In genomic region chr11:32226124-32226871, GRCm38 (mm10) we compare ENCODE assay signal across 7 mouse cellular contexts. TPM values are rescaled to one million over a fixed set of nuclear protein-coding genes. Genes with fewer than 3 reads are reported as not detected.
DNase-seq lines count a peak whose midpoint lies in the region; ATAC-seq lines count a peak whose summit lies in the region.

Gene Mpg (plus strand): TSS chr11:32226505.

- peak; percentile 88 to 90 for DNase-seq in adrenal gland, adult 18-20 months (ENCODE audit: low spot score in 2 of 2)
- peak; percentile 93 for DNase-seq in embryo, embryonic 10 days (ENCODE audit: low spot score)
- DNase-seq in gastrocnemius, postnatal 14 days: peak; percentile 90
- DNase-seq in left cerebral cortex, postnatal 36 days (ENCODE audit: low spot score in 2 of 2): peak; percentile 90
- peak; percentile 89 for DNase-seq in midbrain, embryonic 10.5 days (ENCODE audit: low spot score)
- peak; percentile 82 to 84 for DNase-seq in right cerebral cortex, postnatal 36 days (ENCODE audit: low spot score in 2 of 2)

- peak within 1 kb of the TSS; percentile 92 for H3K27ac ChIP-seq in midbrain, embryonic 10.5 days (replicated peaks)

- intact Hi-C loops in gastrocnemius, postnatal 14 days (cut with DNase I; ENCODE audit: low total_unique reads): no loop called here
- intact Hi-C loops in left cerebral cortex, postnatal 36 days (cut with DNase I): no loop called here

- WGBS in midbrain, embryonic 10.5 days: 4% methylated on average over 47 of the region's 47 CpGs

- no peaks in the 10 kb centered on the region for H3K9me3 ChIP-seq in midbrain, embryonic 10.5 days (replicated peaks)

- H3K36me3 ChIP-seq in midbrain, embryonic 10.5 days: peaks cover 33% of the 10 kb centered on the region

- peaks cover 50% of the 10 kb centered on the region for H3K4me1 ChIP-seq in midbrain, embryonic 10.5 days

- peaks cover 34% of the 10 kb centered on the region for H3K27me3 ChIP-seq in midbrain, embryonic 10.5 days (ENCODE audit: low read depth, poor library complexity, severe bottlenecking)

- peak within 1 kb of the TSS; percentile 85 for H3K4me3 ChIP-seq in midbrain, embryonic 10.5 days

- ATAC-seq in inflammation-experienced regulatory T-cells, adult 6 months: peak; percentile 89

RNA-seq across cellular contexts. Expression of gene Mpg, which starts in this region (rescaled TPM):
- total RNA-seq in adrenal gland, adult 18-20 months (2021): 10 to 100 TPM; 17.1 to 20.3 TPM
- 1 to 10 TPM; 7.9 to 9.6 TPM for total RNA-seq in gastrocnemius, postnatal 14 days (2021)
- 10 to 100 TPM; 26.3 to 35.5 (median 32.8) TPM for polyA plus RNA-seq in inflammation-experienced regulatory T-cells, adult 6 months (2017; shearing (Covaris generic))
- total RNA-seq in left cerebral cortex, postnatal 36 days (2021): 10 to 100 TPM; 19.9 to 20.1 TPM
- polyA plus RNA-seq in midbrain, embryonic 10.5 days (2016; fragmentation: Nextera tagmentation; extraction: Ambion mirVana): 30.6 and 32.0 TPM in 2 replicates

Comparison
In these comparisons a context has a peak if more than half of its experiments do, and no peak if none do; other contexts are left out.
1. Peak in every context shown above with its lines: DNase-seq, ATAC-seq, H3K4me3 ChIP-seq and H3K27ac ChIP-seq.